Mouse (Mus musculus): ENCODE data around the gene Iqgap3. TPM values are rescaled to one million over a fixed set of nuclear protein-coding genes. Genes with fewer than 3 reads are reported as not detected.

The Iqgap3 gene
- polyA plus RNA-seq, 1 experiment from 2014 or later = 16.2 TPM

DNA sequence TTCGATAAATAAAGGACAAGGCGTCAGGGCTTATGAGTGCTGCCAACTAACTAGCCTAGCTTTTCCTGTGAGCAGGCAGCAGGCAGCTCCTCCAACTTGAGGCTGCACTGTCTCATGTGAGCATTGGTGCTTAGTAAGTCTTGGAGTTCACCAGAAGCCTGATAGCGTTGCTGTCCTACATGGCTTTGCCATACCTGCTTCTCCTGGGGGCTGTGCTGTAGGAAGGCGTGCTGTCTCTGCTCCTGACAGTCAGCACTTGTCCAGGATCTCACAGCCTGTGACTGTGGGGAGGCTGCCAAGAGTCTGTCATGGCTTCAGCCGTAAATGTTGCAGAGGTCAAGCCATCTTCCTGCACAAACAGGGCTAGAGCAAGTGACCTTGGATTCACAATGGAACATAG is 84.3 kb downstream of the Iqgap3 start:
- Histone ChIP-seq H3K27me3 (replicated peaks; ENCODE audit: control insufficient read depth, insufficient read depth, low read length) (no peaks in the 10 kb centered on the region), H3K4me3 (ENCODE audit: low read depth, low read length) (no peak overlapping the region), H3K9ac (ENCODE audit: low read depth, low read length) (no peak overlapping the region), H3K4me2 (ENCODE audit: low read depth, low read length) (no peak overlapping the region), H3K9me3 (ENCODE audit: control insufficient read depth, low read length) (no peaks in the 10 kb centered on the region), H3K36me3 (ENCODE audit: control insufficient read depth, insufficient read depth, low read length) (peaks cover 96% of the 10 kb centered on the region), H3K27ac (replicated peaks; ENCODE audit: low read depth, low read length) (no peak overlapping the region), H3K4me1 (ENCODE audit: control insufficient read depth, insufficient read depth, low read length) (no peaks in the 10 kb centered on the region)
- 91% methylated on average over 5 of the region's 5 CpGs for WGBS
- DNase-seq (ENCODE audit: low spot score) (no peak), ATAC-seq (ENCODE audit: low read depth) (no peak)

DNA sequence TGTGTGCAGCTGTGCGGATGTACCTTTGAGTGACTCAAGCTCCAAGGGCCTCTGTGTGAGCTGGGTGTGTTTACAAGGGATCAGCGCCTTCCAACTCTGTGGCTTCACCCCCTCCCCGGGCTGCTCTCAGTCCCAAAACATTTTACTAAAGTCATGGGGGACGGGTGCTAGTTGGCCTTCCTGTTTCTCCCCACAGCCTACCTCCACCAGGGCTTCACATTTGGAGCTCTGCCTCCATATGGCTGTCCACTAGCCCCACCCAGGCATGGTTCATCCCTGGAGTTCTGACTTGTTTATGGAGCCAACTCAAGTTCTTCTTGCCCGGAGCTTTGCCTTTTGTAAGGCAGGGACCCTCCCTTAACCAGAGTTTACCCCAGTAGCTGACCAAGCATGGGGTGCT is 88.6 kb downstream of the Iqgap3 start:
- no peak overlapping the region for H3K4me2 ChIP-seq (ENCODE audit: low read depth, low read length)
- H3K4me1 ChIP-seq (ENCODE audit: control insufficient read depth, insufficient read depth, low read length) = no peaks in the 10 kb centered on the region
- WGBS = 86% methylated on average over 5 of the region's 5 CpGs
- H3K9ac ChIP-seq (ENCODE audit: low read depth, low read length) = no peak overlapping the region
- no peak overlapping the region for H3K4me3 ChIP-seq (ENCODE audit: low read depth, low read length)
- peaks cover 73% of the 10 kb centered on the region for H3K36me3 ChIP-seq (ENCODE audit: control insufficient read depth, insufficient read depth, low read length)
- no peaks in the 10 kb centered on the region for H3K9me3 ChIP-seq (ENCODE audit: control insufficient read depth, low read length)
- ATAC-seq (ENCODE audit: low read depth) (no peak), DNase-seq (ENCODE audit: low spot score) (no peak)
- no peak overlapping the region for H3K27ac ChIP-seq (replicated peaks; ENCODE audit: low read depth, low read length)
- no peaks in the 10 kb centered on the region for H3K27me3 ChIP-seq (replicated peaks; ENCODE audit: control insufficient read depth, insufficient read depth, low read length)

Other genes starting within 250 kb of the Iqgap3 start
- 0.08 TPM in 1 of 2 replicates, not detected in the other for gene Sh2d2a, start 235.2 kb upstream of the Iqgap3 start, polyA plus RNA-seq (2014; fragmentation: Nextera tagmentation; extraction: Ambion mirVana)
- 13.0 and 13.5 TPM in 2 replicates for gene Prcc, start 196.4 kb upstream of the Iqgap3 start, polyA plus RNA-seq (2014; fragmentation: Nextera tagmentation; extraction: Ambion mirVana)
- gene Hdgf, start 175.7 kb upstream of the Iqgap3 start, polyA plus RNA-seq (2014; fragmentation: Nextera tagmentation; extraction: Ambion mirVana) = 205 and 217 TPM in 2 replicates
- gene Mrpl24, start 162.5 kb upstream of the Iqgap3 start, polyA plus RNA-seq (2014; fragmentation: Nextera tagmentation; extraction: Ambion mirVana) = 64.8 and 66.6 TPM in 2 replicates
- 20.9 and 22.9 TPM in 2 replicates for gene Isg20l2, start 151.7 kb upstream of the Iqgap3 start, polyA plus RNA-seq (2014; fragmentation: Nextera tagmentation; extraction: Ambion mirVana)
- 12.8 and 13.3 TPM in 2 replicates for gene Rrnad1, start 151.3 kb upstream of the Iqgap3 start, polyA plus RNA-seq (2014; fragmentation: Nextera tagmentation; extraction: Ambion mirVana)
- gene Crabp2, start 133.3 kb upstream of the Iqgap3 start, polyA plus RNA-seq (2014; fragmentation: Nextera tagmentation; extraction: Ambion mirVana) = 145 and 175 TPM in 2 replicates
- gene Nes, start 110.9 kb upstream of the Iqgap3 start, polyA plus RNA-seq (2014; fragmentation: Nextera tagmentation; extraction: Ambion mirVana) = 36.4 and 40.5 TPM in 2 replicates
- 0.63 and 1.1 TPM in 2 replicates for gene Bcan, start 81.7 kb upstream of the Iqgap3 start, polyA plus RNA-seq (2014; fragmentation: Nextera tagmentation; extraction: Ambion mirVana)
- not detected in 2 replicates for gene Hapln2, start 54.4 kb upstream of the Iqgap3 start, polyA plus RNA-seq (2014; fragmentation: Nextera tagmentation; extraction: Ambion mirVana)
- 28.0 and 29.8 TPM in 2 replicates for gene Gpatch4, start 38.9 kb upstream of the Iqgap3 start, polyA plus RNA-seq (2014; fragmentation: Nextera tagmentation; extraction: Ambion mirVana)
- 179 and 193 TPM in 2 replicates for gene Naxe, start 23.5 kb upstream of the Iqgap3 start, polyA plus RNA-seq (2014; fragmentation: Nextera tagmentation; extraction: Ambion mirVana)
- 0.17 and 0.31 TPM in 2 replicates for gene Ttc24, start 3.7 kb upstream of the Iqgap3 start, polyA plus RNA-seq (2014; fragmentation: Nextera tagmentation; extraction: Ambion mirVana)
- gene Mef2d, start 60.4 kb downstream of the Iqgap3 start, polyA plus RNA-seq (2014; fragmentation: Nextera tagmentation; extraction: Ambion mirVana) = 36.8 and 41.7 TPM in 2 replicates
- gene Rhbg, start 172.7 kb downstream of the Iqgap3 start, polyA plus RNA-seq (2014; fragmentation: Nextera tagmentation; extraction: Ambion mirVana) = 4.1 and 7.6 TPM in 2 replicates
- not detected in 2 replicates for gene Gm38392, start 205.2 kb downstream of the Iqgap3 start, polyA plus RNA-seq (2014; fragmentation: Nextera tagmentation; extraction: Ambion mirVana)
- gene Tsacc, start 215.0 kb downstream of the Iqgap3 start, polyA plus RNA-seq (2014; fragmentation: Nextera tagmentation; extraction: Ambion mirVana) = 9.8 and 11.1 TPM in 2 replicates
- gene Cct3, start 215.1 kb downstream of the Iqgap3 start, polyA plus RNA-seq (2014; fragmentation: Nextera tagmentation; extraction: Ambion mirVana) = 492 and 493 TPM in 2 replicates
- gene Glmp, start 243.1 kb downstream of the Iqgap3 start, polyA plus RNA-seq (2014; fragmentation: Nextera tagmentation; extraction: Ambion mirVana) = 127 and 131 TPM in 2 replicates

All from embryonic facial prominence, embryonic 14.5 days (tissue).